Mouse (Mus musculus): ENCODE results near the gene Pwp2.
"Not testable (repeated sequence)": the region's sequence is repeated elsewhere in the genome, so short reads cannot be mapped to it uniquely, and the experiment has no call there.

Pwp2 gene

GRCm38 (mm10) chr10:78184531-78185380 lies at the start of gene Pwp2:
TSS of gene Pwp2 (minus strand) at chr10:78185149.
- peak; percentile 83 to 86 for DNase-seq (ENCODE audit: low spot score in 2 of 2)

- no peak for DNase-seq (ENCODE audit: low spot score in 2 of 2)
These were observed 48.8 kb upstream of the Pwp2 start for GRCm38 (mm10) chr10:78233756-78234155.

GRCm38 (mm10) chr10:78233161-78233560 lies 48.2 kb upstream of the Pwp2 start:
- no peak for DNase-seq (ENCODE audit: low spot score in 2 of 2)

DNA sequence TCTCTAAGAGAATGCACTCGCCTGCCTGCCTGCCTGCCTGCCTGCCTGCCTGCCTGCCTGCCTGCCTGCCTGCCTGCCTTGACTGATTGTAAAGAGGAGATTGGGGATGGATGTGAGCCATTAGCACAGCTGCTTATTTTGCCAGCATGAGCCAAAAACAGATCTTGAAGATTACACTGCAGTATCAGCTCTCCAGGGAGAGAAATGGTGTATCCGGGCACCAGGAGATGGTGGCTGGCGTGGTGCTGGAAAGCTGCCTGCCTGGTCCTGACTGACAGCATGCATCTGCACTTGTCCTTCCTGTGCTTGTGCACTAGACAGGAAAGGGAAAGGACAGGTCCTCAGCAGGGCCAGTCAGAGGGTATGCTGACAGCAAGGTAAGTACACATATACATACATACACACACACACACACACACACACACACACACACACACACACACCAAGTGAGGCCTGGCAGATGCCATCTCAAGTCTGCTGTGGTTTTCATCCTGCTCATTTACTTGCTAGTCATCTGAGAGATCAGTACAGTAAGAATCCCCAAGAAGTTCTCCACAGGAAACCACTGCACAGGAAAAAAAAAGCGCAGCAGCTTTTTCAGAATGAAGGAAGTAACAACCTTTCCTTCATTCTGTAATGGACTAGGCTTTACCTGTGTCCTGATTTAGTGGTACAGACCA lies 47.5 kb upstream of the Pwp2 start:
- DNase-seq (ENCODE audit: low spot score in 2 of 2) = no peak

DNA sequence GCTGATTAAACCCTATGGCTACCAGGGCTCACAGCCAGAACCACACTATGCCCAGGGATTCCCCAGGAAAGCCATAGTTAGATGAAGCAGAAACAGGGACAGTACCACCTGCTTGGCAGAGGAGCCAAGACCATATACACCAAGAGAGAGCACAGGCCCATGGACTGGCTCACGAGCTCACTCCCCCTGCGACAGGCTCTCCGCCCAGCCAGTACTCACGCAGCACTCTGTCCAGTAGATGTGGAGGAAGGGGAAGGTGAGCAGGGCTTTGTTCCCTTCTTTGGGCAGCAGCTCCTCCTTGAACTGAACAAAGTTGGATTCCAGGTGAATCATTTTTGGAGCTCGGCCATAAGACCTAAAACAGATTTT lies 43.6 kb upstream of the Pwp2 start:
- no peak for DNase-seq (ENCODE audit: low spot score in 2 of 2)

GRCm38 (mm10) chr10:78227875-78228559 lies 43.1 kb upstream of the Pwp2 start:
- no peak for DNase-seq (ENCODE audit: low spot score in 2 of 2)

- DNase-seq (ENCODE audit: low spot score in 2 of 2) = no peak
These were observed 39.2 kb upstream of the Pwp2 start for GRCm38 (mm10) chr10:78224136-78224535.

GRCm38 (mm10) chr10:78222908-78223307 lies 38.0 kb upstream of the Pwp2 start:
- no peak for DNase-seq (ENCODE audit: low spot score in 2 of 2)

DNA sequence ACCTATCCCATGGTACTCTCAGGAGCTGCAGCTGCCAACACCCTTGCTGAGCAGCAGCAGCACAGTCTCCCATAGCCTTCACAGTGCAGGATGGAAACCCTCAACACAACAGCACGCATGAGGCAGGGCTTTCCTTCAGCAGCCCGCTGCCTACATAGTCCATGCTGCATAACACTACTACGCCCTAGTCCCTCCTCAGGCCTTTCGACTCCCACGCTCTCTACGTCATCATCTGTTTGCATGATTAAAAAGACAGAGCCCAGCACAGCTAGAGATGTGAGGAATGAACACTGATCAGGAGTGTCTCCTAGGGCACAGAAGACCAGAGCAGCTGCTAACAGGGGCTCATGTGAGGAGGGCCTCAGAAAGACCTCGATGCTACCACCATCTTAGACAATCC lies 36.4 kb upstream of the Pwp2 start:
- DNase-seq (ENCODE audit: low spot score in 2 of 2) = no peak

DNA sequence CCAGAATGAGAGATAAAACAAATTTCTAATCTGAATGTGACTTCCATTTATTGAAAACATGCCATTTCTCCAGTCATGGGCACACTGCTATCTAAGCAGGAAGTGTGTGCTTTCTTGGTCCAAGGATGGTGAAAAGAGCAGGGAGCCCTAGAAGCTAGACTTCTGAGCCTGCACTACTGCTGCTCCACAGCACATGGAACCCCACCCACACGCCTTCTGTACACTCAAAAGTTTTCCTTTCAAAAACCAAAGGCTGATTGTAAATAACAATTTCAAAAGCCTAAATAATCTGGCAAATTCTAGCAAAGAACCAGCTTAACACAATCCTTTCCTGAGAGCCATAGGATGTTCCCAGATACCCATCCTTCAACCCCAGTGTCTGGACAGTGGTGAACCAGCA lies 34.6 kb upstream of the Pwp2 start:
- DNase-seq (ENCODE audit: low spot score in 2 of 2) = no peak

GRCm38 (mm10) chr10:78218576-78218975 lies 33.6 kb upstream of the Pwp2 start:
- DNase-seq (ENCODE audit: low spot score in 2 of 2) = no peak

GRCm38 (mm10) chr10:78216376-78217083 lies 31.6 kb upstream of the Pwp2 start:
- no peak for DNase-seq (ENCODE audit: low spot score in 2 of 2)

- DNase-seq (ENCODE audit: low spot score in 2 of 2) = no peak
These were observed 29.4 kb upstream of the Pwp2 start for GRCm38 (mm10) chr10:78214371-78214770.

DNA sequence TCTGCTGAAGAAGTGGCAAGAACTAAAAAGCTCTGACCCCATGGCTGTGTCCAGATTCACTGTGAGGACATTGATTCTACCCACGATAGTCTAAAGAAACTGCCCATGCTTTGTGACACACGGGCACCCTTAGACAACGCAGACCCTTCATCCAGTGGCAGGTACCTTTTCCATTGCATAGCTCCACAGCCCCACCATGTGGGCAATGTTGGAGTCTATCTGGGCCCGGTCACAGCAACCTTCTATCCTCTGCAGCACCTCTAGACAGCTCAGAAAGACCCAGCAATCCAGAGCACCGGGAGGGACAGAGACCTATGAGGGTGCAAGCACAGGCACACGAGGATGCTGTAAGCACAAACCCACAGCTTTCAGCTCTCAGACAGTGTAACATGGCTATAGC lies 26.4 kb upstream of the Pwp2 start:
- DNase-seq (ENCODE audit: low spot score in 2 of 2) = no peak

DNA sequence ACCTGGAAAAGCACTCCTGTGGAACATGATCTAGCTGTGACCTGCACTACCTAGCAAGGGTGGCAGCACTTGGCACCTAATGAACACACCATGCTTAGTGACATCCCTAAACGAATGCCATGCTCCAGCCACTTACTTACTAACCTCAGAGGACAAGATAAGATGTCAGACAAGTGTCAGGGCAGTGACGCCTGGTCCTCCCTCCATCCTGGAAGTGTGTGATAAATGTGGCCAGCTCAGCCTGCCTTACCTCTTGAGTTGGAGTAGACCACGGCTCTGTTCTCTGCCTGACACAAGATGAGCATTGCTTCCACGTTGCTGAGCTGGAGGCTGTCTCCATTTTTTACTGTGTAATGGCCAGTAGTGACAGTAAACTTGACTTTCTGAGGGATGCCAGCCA lies 16.2 kb upstream of the Pwp2 start:
- DNase-seq (ENCODE audit: low spot score in 2 of 2) = no peak

DNA sequence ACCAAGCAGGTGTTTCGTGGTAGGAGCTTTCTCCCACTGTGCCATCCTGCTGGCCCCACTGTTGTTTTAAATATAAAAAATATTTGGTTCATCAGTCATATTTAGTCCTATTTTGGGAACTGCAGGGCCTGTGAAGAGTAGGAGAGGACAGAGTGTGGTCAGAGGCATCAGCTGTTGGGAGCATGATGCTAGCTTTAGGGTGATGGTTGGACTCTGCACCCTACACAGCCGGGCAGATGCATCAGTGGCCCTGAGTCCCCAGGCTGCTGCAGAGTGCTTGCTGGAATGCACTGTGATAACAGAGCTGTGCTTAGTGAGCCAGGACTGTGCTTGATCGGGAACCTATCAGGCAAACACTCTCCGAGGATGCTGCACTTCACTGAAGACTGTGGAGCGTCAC lies 8.0 kb upstream of the Pwp2 start:
- DNase-seq (ENCODE audit: low spot score in 2 of 2) = no peak

DNA sequence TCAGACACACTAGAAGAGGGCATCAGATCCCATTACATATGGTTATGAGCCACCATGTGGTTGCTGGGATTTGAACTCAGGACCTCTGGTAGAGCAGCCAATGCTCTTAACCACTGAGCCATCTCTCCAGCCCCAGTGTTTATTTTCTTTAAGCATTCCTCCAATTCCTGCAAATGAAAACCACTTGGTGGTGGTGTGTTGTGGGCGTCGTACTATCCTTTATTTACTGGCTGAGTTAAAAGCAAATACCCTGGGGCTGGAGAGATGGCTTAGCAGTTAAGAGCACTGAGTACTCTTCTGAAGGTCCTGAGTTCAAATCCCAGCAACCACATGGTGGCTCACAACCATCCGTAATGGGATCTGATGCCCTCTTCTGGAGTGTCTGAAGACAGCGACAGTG lies 1.1 kb upstream of the Pwp2 start:
- DNase-seq (ENCODE audit: low spot score in 2 of 2) = not testable (repeated sequence)

GRCm38 (mm10) chr10:78185381-78185725 lies 404 bp upstream of the Pwp2 start:
- DNase-seq (ENCODE audit: low spot score in 2 of 2) = no peak

DNA sequence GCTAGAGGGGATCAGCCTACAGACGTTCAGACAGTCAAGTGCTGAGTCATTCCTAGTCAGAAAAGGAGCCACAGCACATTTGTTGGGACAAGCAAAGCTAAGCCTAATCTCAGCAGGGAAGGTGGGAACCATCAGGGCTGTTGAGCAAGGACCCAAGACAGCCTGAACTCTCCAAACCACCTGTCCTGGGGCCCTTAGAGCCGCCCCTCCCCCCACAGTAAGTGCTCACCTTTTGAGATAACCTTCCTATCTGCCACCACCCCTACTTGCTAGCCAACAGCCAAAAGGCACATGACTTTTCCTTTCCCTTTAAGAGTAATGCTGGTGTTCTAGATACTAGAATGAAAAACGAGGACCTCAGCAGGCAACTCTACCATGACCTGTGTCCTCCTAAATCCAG lies 1.4 kb downstream of the Pwp2 start:
- no peak for DNase-seq (ENCODE audit: low spot score in 2 of 2)

DNA sequence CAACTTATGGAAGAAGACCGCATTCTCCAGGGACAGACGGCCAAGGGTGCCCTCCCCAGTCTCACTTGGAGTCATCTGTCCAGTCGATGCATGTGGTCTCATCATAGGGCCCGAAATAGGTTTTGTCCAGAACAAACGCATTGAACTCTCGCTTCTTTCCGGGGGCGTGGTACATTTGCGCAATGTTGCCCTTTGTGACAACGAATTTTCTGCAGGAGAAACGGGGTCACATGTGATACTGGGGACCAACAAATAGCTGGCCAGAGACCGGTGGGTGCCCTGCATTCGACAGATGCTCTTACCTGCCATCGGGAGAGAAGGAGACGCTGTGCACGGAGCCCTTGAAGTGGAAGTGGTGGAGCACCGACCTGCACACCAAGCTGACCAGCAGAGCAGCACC lies 2.6 kb downstream of the Pwp2 start:
- DNase-seq (ENCODE audit: low spot score in 2 of 2) = no peak

GRCm38 (mm10) chr10:78174474-78174873 lies 10.5 kb downstream of the Pwp2 start:
- no peak for DNase-seq (ENCODE audit: low spot score in 2 of 2)

DNA sequence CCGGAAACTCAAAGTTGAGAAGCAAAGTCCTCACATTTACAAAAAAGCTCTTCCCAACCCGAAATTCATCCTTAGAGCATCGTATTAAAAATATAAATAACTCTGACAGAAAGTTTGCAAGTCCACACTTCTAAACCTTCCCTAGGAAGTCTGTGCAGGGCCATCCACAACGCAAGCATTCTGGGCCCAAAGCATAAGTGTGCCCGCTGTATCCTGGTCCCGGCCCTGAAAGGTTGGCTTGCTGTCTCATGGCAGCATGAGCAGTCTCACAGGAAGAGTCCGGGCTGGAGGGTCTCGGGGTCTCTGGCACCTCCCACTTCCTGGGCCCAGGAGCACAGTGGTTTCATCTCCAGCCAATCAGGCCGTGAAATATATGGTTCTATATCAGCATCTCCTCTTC lies 13.4 kb downstream of the Pwp2 start:
- no peak for DNase-seq (ENCODE audit: low spot score in 2 of 2)
